Mouse (Mus musculus) megakaryocyte, embryonic 14.5 days (primary cell): ENCODE results near the gene Sec16a.
"Not testable (repeated sequence)": the region's sequence is repeated elsewhere in the genome, so short reads cannot be mapped to it uniquely, and the experiment has no call there.

Experiments used
- FLI1 ChIP-seq: IDR thresholded peaks from 2 replicates; pipeline ENCODE4 v1.6.1; 2012; ENCODE audit warnings: low read length, inconsistent platforms, mixed read lengths
- GATA1 ChIP-seq: IDR thresholded peaks from 3 replicates; pipeline ENCODE4 v1.6.1; 2012; ENCODE audit warnings: mixed read lengths, low read length, inconsistent platforms, borderline replicate concordance

GRCm38 (mm10) chr2:26380871-26381270 lies 64.1 kb downstream of the Sec16a start:
- TF ChIP-seq GATA1, FLI1: not testable (repeated sequence)
